9 mouse cellular contexts compared by ENCODE assay signal in the genomic region with DNA sequence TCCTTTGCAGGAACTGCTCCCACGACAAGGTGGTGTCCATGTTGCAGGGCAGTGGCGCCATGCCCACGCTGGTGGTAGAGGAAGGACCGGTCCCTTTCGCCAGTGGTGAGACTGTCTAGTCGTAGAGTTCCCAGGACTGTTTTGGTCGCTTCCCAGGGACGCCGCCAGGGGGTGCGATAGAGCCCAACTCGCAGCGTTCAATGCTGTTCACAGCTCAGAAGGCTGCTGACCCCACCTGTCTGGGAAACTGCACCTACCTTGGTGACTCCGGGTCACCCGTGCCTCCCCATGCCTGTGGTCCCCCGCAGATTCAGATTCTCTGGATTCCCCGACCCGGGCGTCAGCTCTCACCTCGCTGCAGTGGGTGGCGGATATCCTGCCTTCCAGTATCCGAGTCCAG. TPM values are rescaled to one million over a fixed set of nuclear protein-coding genes. Genes with fewer than 3 reads are reported as not detected.
DNase-seq lines count a peak whose midpoint lies in the region; ATAC-seq and TF ChIP-seq lines count a peak whose summit lies in the region.
"Had no signal": no experiment of that assay in that cellular context is flagged by ENCODE, and none has a peak within 500 bp of the region (broad histone marks: within the 10 kb centered on the region; RNA-seq: fewer than 3 reads in every experiment).

No protein-coding gene starts in this region.

- no peaks in the 10 kb centered on the region for H3K36me3 ChIP-seq in heart, adult 2 months (ENCODE audit: control insufficient read depth, insufficient read depth, low read length)
- H3K36me3 ChIP-seq in intestine, embryonic 14.5 days (ENCODE audit: control insufficient read depth, insufficient read depth, low read length), result no peaks in the 10 kb centered on the region
- H3K36me3 ChIP-seq in limb, embryonic 12.5 days, result no peaks in the 10 kb centered on the region
- H3K36me3 ChIP-seq in midbrain, embryonic 12.5 days, result no peaks in the 10 kb centered on the region

- TF ChIP-seq CTCF in heart, adult 2 months (IDR thresholded peaks at IDR 0.05), result peak; percentile 91
- TF ChIP-seq CTCF in gastrocnemius, adult 2 months (IDR thresholded peaks at IDR 0.05), result peak; percentile 89

- H3K4me2 ChIP-seq in intestine, embryonic 14.5 days (ENCODE audit: low read length), result peak overlapping the region; percentile 44
- H3K4me2 ChIP-seq in limb, embryonic 12.5 days, result peak overlapping the region; percentile 36; the same call in 1 of the 2 replicates
- peak overlapping the region; percentile 37 for H3K4me2 ChIP-seq in midbrain, embryonic 12.5 days (replicated peaks)

- no peak for TF ChIP-seq POLR2A in heart, adult 2 months (IDR thresholded peaks at IDR 0.05; ENCODE audit: insufficient read depth, low read depth, low read length)

- no peaks in the 10 kb centered on the region for H3K9me3 ChIP-seq in intestine, embryonic 14.5 days (ENCODE audit: control insufficient read depth, low read length)
- H3K9me3 ChIP-seq in limb, embryonic 12.5 days, result peaks cover 6% of the 10 kb centered on the region; the same call in 1 of the 2 replicates
- 0 out of 2 replicates have a peak, but pooled peaks cover 3% of the 10 kb centered on the region for H3K9me3 ChIP-seq in midbrain, embryonic 12.5 days

- intact Hi-C loops in heart, adult 2 months (cut with DNase I), result loop anchor here (5.0 kb wide), 1 partner anchor 47 kb away; no protein-coding TSS in a partner anchor
- intact Hi-C loops in heart, postnatal 25 days (cut with DNase I), result loop anchor here (5.0 kb wide), 1 partner anchor 47 kb away; no protein-coding TSS in a partner anchor
- intact Hi-C loops in gastrocnemius, adult 2 months (cut with DNase I), result loop anchor here (5.0 kb wide), 1 partner anchor 47 kb away; no protein-coding TSS in a partner anchor

- no peak overlapping the region for H3K27ac ChIP-seq in heart, adult 2 months
- H3K27ac ChIP-seq in gastrocnemius, adult 2 months, result no peak overlapping the region
- H3K27ac ChIP-seq in intestine, embryonic 14.5 days (ENCODE audit: low read depth), result no peak overlapping the region
- no peak overlapping the region for H3K27ac ChIP-seq in limb, embryonic 12.5 days
- no peak overlapping the region for H3K27ac ChIP-seq in midbrain, embryonic 12.5 days (replicated peaks)

- TF ChIP-seq EP300 in heart, adult 2 months (IDR thresholded peaks at IDR 0.05; ENCODE audit: insufficient read depth, low read depth, low read length), result no peak

- peak; percentile 49 for ATAC-seq in intestine, embryonic 14.5 days (replicated peaks; ENCODE audit: low FRiP score, low TSS enrichment, low read depth)
- ATAC-seq in limb, embryonic 12.5 days (ENCODE audit: insufficient number of reproducible peaks, insufficient read depth, low FRiP score, low TSS enrichment, low read depth), result peak; percentile 63; the same call in 1 of the 2 replicates
- no peak for ATAC-seq in midbrain, embryonic 12.5 days (ENCODE audit: low FRiP score, low read depth)
- ATAC-seq: Patski had no signal

- H3K4me1 ChIP-seq in heart, adult 2 months (ENCODE audit: control insufficient read depth, insufficient read depth, low read length), result peaks cover 1% of the 10 kb centered on the region; the same call in 1 of the 2 replicates
- H3K4me1 ChIP-seq in intestine, embryonic 14.5 days (replicated peaks; ENCODE audit: control insufficient read depth, insufficient read depth, low read length), result 0 out of 2 replicates have a peak, but pooled peaks cover under 1% of the 10 kb centered on the region
- peaks cover 4% of the 10 kb centered on the region for H3K4me1 ChIP-seq in limb, embryonic 12.5 days (replicated peaks)
- H3K4me1 ChIP-seq in midbrain, embryonic 12.5 days, result 0 out of 2 replicates have a peak, but pooled peaks cover 2% of the 10 kb centered on the region

- no peaks in the 10 kb centered on the region for H3K79me2 ChIP-seq in heart, adult 2 months (replicated peaks; ENCODE audit: control insufficient read depth, insufficient read depth, low read length)

- 11% methylated on average over 21 of the region's 21 CpGs for WGBS in heart, adult 2 months
- WGBS in intestine, embryonic 14.5 days, result 10% methylated on average over 20 of the region's 21 CpGs
- 9% methylated on average over 21 of the region's 21 CpGs for WGBS in limb, embryonic 12.5 days
- 8% methylated on average over 21 of the region's 21 CpGs for WGBS in midbrain, embryonic 12.5 days

- H3K9ac ChIP-seq in heart, adult 2 months (ENCODE audit: low read depth, low read length), result no peak overlapping the region
- no peak overlapping the region for H3K9ac ChIP-seq in intestine, embryonic 14.5 days (ENCODE audit: low read length)
- no peak overlapping the region for H3K9ac ChIP-seq in limb, embryonic 12.5 days (replicated peaks)
- no peak overlapping the region for H3K9ac ChIP-seq in midbrain, embryonic 12.5 days (replicated peaks)

- H3K4me3 ChIP-seq in heart, adult 2 months, result no peak overlapping the region
- H3K4me3 ChIP-seq in gastrocnemius, adult 2 months, result peak overlapping the region; percentile 30
- H3K4me3 ChIP-seq in intestine, embryonic 14.5 days (ENCODE audit: low read depth, low read length), result peak overlapping the region; percentile 20; the same call in 1 of the 2 replicates
- H3K4me3 ChIP-seq in limb, embryonic 12.5 days (replicated peaks), result peak overlapping the region; percentile 15; the same call in 1 of the 2 replicates
- no peak overlapping the region for H3K4me3 ChIP-seq in midbrain, embryonic 12.5 days

- peak; percentile 25 to 74 for DNase-seq in heart, adult 2 months
- no peak for DNase-seq in heart, postnatal 25 days (ENCODE audit: low spot score)
- DNase-seq in cerebellum, postnatal 25 days, result peak; percentile 80 to 83
- peak; percentile 73 for DNase-seq in gastrocnemius, adult 2 months
- peak; percentile 91 for DNase-seq in intestine, embryonic 14.5 days (ENCODE audit: low spot score)
- peak; percentile 63 to 89 for DNase-seq in spleen, postnatal 4 days (ENCODE audit: low spot score in 2 of 2)

- peaks cover 6% of the 10 kb centered on the region for H3K27me3 ChIP-seq in heart, adult 2 months (ENCODE audit: control insufficient read depth, insufficient read depth, low read length)
- peaks cover 45% of the 10 kb centered on the region for H3K27me3 ChIP-seq in intestine, embryonic 14.5 days (replicated peaks; ENCODE audit: control insufficient read depth, insufficient read depth, low read length)
- peaks cover 57% of the 10 kb centered on the region for H3K27me3 ChIP-seq in limb, embryonic 12.5 days
- peaks cover 55% of the 10 kb centered on the region for H3K27me3 ChIP-seq in midbrain, embryonic 12.5 days

RNA-seq across cellular contexts. Expression of a gene that starts 18.1 kb away (rescaled TPM):
- total RNA-seq in heart, adult 2 months (2021), result not detected
- not detected in 2 replicates for polyA plus RNA-seq in heart, adult 2 months (2012; rRNA removed)
- not detected for total RNA-seq in heart, postnatal 25 days (2021)
- not detected for total RNA-seq in gastrocnemius, adult 2 months (2021)
- 0.28 and 0.30 TPM in 2 replicates for polyA plus RNA-seq in intestine, embryonic 14.5 days (2014; fragmentation: Nextera tagmentation; extraction: Ambion mirVana)
- polyA plus RNA-seq in limb, embryonic 12.5 days (2016; fragmentation: Nextera tagmentation; extraction: Ambion mirVana), result 0.64 and 0.65 TPM in 2 replicates
- polyA plus RNA-seq in midbrain, embryonic 12.5 days (2016; fragmentation: Nextera tagmentation; extraction: Ambion mirVana), result 0.21 and 0.24 TPM in 2 replicates

RNA-seq across cellular contexts. Expression of a gene that starts 28.4 kb away (rescaled TPM):
- 10 to 100 TPM; 49.6 to 52.3 TPM for total RNA-seq in heart, adult 2 months (2021)
- polyA plus RNA-seq in heart, adult 2 months (2012; rRNA removed), result 50.5 and 76.6 TPM in 2 replicates
- total RNA-seq in heart, postnatal 25 days (2021), result 10 to 100 TPM; 55.6 to 58.0 TPM
- 10 to 100 TPM; 33.1 to 37.6 TPM for total RNA-seq in gastrocnemius, adult 2 months (2021)
- polyA plus RNA-seq in intestine, embryonic 14.5 days (2014; fragmentation: Nextera tagmentation; extraction: Ambion mirVana), result 311 and 337 TPM in 2 replicates
- 288 and 297 TPM in 2 replicates for polyA plus RNA-seq in limb, embryonic 12.5 days (2016; fragmentation: Nextera tagmentation; extraction: Ambion mirVana)
- polyA plus RNA-seq in midbrain, embryonic 12.5 days (2016; fragmentation: Nextera tagmentation; extraction: Ambion mirVana), result 177 and 184 TPM in 2 replicates

RNA-seq across cellular contexts. Expression of a gene that starts 46.2 kb away (rescaled TPM):
- total RNA-seq in heart, adult 2 months (2021), result 10 to 100 TPM; 26.6 to 26.7 TPM
- polyA plus RNA-seq in heart, adult 2 months (2012; rRNA removed), result 48.4 and 49.7 TPM in 2 replicates
- 10 to 100 TPM; 26.4 to 29.8 TPM for total RNA-seq in heart, postnatal 25 days (2021)
- total RNA-seq in gastrocnemius, adult 2 months (2021), result 10 to 100 TPM; 35.0 to 40.6 TPM
- 73.5 and 78.4 TPM in 2 replicates for polyA plus RNA-seq in intestine, embryonic 14.5 days (2014; fragmentation: Nextera tagmentation; extraction: Ambion mirVana)
- polyA plus RNA-seq in limb, embryonic 12.5 days (2016; fragmentation: Nextera tagmentation; extraction: Ambion mirVana), result 77.1 and 87.0 TPM in 2 replicates
- polyA plus RNA-seq in midbrain, embryonic 12.5 days (2016; fragmentation: Nextera tagmentation; extraction: Ambion mirVana), result 77.9 and 83.9 TPM in 2 replicates

Comparison
In these comparisons a context has a peak if more than half of its experiments do, and no peak if none do; other contexts are left out.
1. H3K4me3 ChIP-seq: peak in gastrocnemius, adult 2 months (single experiment), intestine, embryonic 14.5 days (single experiment) and limb, embryonic 12.5 days (single experiment); none in heart, adult 2 months (single experiment) and midbrain, embryonic 12.5 days (single experiment).
2. Peak in every context shown above with its lines, with median percentiles within 50 percentile points of each other: H3K4me2 ChIP-seq.